Mouse (Mus musculus) kidney, embryonic 14.5 days (tissue): Measurements from ENCODE around the gene Hadha. TPM values are rescaled to one million over a fixed set of nuclear protein-coding genes. Genes with fewer than 3 reads are reported as not detected.

Experiments used
- ATAC-seq: fragments of 200-750 bp; cut with Nextera tagmentation; 2 replicates; pipeline ENCODE4 v1.8.0; 2017; ENCODE audit warnings: moderate number of reproducible peaks, mild to moderate bottlenecking, moderate TSS enrichment, moderate library complexity; ENCODE audit not compliant: low FRiP score, low TSS enrichment
- H3K27ac ChIP-seq: fragments of 300-500 bp; sonication (generic); 2 replicates; pipeline ENCODE4 v1.5.1; 2014; ENCODE audit warnings: low read depth, mild to moderate bottlenecking, low read length, moderate library complexity, mixed read lengths
- H3K27me3 ChIP-seq: fragments of 300-500 bp; sonication (generic); 2 replicates; pipeline ENCODE4 v1.6.1; 2014; ENCODE audit warnings: mild to moderate bottlenecking, low read length; ENCODE audit not compliant: control insufficient read depth, insufficient read depth
- H3K36me3 ChIP-seq: fragments of 300-500 bp; sonication (generic); 2 replicates; pipeline ENCODE4 v1.6.1; 2014; ENCODE audit warnings: low read length, mixed read lengths; ENCODE audit not compliant: control insufficient read depth, insufficient read depth
- H3K4me1 ChIP-seq: fragments of 300-500 bp; sonication (generic); 2 replicates; pipeline ENCODE4 v1.6.1; 2014; ENCODE audit warnings: low read length, mixed read lengths; ENCODE audit not compliant: control insufficient read depth, insufficient read depth
- H3K4me2 ChIP-seq: fragments of 300-500 bp; sonication (generic); replicated peaks from 2 replicates; pipeline ENCODE4 v1.6.1; 2014; ENCODE audit warnings: low read depth, mild to moderate bottlenecking, low read length
- H3K4me3 ChIP-seq: fragments of 300-500 bp; sonication (generic); 2 replicates; pipeline ENCODE4 v1.5.1; 2014; ENCODE audit warnings: mild to moderate bottlenecking, low read length
- H3K9ac ChIP-seq: fragments of 300-500 bp; sonication (generic); 2 replicates; pipeline ENCODE4 v1.6.1; 2014; ENCODE audit warnings: low read depth, mild to moderate bottlenecking, low read length, moderate library complexity
- H3K9me3 ChIP-seq: fragments of 300-500 bp; sonication (generic); 2 replicates; pipeline ENCODE4 v1.6.1; 2016; ENCODE audit warnings: low read length; ENCODE audit not compliant: control insufficient read depth
- WGBS: fragments of 180-500 bp; shearing (Covaris S2); extraction: QIAGEN DNeasy Blood & Tissue Kit; methylation state at CpG from one replicate; pipeline ENCODE4 v1.1.7; 2014; 5-methylcytosine and 5-hydroxymethylcytosine counted together
- polyA plus RNA-seq: library from polyadenylated mRNA; unstranded; fragments of >200 nt; fragmentation: Nextera tagmentation; extraction: Ambion mirVana; gene quantifications from 2 replicates; pipeline ENCODE4 v1.2.1, GENCODE M21; 2014

Gene Hadha
- polyA plus RNA-seq, 1 experiment from 2014 or later = 119 TPM

GRCm38 (mm10) chr5:30138193-30138592 is 16.8 kb downstream of the Hadha start:
- ATAC-seq = no peak
- WGBS = 89% methylated on average over 4 of the region's 4 CpGs
- Histone ChIP-seq H3K9me3 (no peaks in the 10 kb centered on the region), H3K27ac (no peak overlapping the region), H3K4me3 (no peak overlapping the region), H3K9ac (no peak overlapping the region), H3K36me3 (peaks cover 85% of the 10 kb centered on the region), H3K4me1 (no peaks in the 10 kb centered on the region), H3K27me3 (no peaks in the 10 kb centered on the region), H3K4me2 (no peak overlapping the region)

GRCm38 (mm10) chr5:30137271-30137670 is 17.7 kb downstream of the Hadha start:
- no peak overlapping the region for H3K4me3 ChIP-seq
- no peak overlapping the region for H3K9ac ChIP-seq
- 94% methylated on average over 9 of the region's 9 CpGs for WGBS
- no peaks in the 10 kb centered on the region for H3K4me1 ChIP-seq
- peaks cover 83% of the 10 kb centered on the region for H3K36me3 ChIP-seq
- H3K27ac ChIP-seq = no peak overlapping the region
- H3K9me3 ChIP-seq = no peaks in the 10 kb centered on the region
- H3K4me2 ChIP-seq = no peak overlapping the region
- no peak for ATAC-seq
- no peaks in the 10 kb centered on the region for H3K27me3 ChIP-seq

DNA sequence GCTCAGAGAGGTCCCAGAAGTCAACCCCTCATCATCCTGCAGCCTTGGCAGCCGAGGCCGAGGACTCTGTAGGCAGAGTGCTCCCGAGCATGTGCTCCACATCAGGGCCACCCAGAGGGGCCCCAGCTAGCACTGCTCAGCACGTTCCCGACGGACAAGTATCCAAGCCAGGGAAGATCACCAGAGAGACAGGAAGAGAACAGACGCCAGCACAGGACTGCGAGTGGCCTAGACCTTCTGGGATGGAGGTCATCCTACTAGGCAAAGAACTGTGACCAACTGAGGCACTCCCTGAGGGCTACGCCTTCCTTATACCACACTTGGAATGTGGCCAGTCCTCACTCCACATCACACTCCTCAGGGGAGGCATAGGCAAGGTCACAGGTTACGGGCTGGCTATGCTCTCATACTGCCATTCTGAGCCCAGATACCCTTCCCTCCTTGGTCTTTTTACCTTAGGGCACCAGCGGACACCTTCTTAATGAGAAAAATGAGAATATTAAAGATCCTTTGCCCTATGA is 19.2 kb downstream of the Hadha start:
- no peak overlapping the region for H3K27ac ChIP-seq
- H3K4me2 ChIP-seq = no peak overlapping the region
- H3K36me3 ChIP-seq = peaks cover 81% of the 10 kb centered on the region
- H3K9me3 ChIP-seq = no peaks in the 10 kb centered on the region
- H3K27me3 ChIP-seq = no peaks in the 10 kb centered on the region
- H3K4me3 ChIP-seq = no peak overlapping the region
- ATAC-seq = no peak
- no peak overlapping the region for H3K9ac ChIP-seq
- no peaks in the 10 kb centered on the region for H3K4me1 ChIP-seq
- 93% methylated on average over 11 of the region's 11 CpGs for WGBS

DNA sequence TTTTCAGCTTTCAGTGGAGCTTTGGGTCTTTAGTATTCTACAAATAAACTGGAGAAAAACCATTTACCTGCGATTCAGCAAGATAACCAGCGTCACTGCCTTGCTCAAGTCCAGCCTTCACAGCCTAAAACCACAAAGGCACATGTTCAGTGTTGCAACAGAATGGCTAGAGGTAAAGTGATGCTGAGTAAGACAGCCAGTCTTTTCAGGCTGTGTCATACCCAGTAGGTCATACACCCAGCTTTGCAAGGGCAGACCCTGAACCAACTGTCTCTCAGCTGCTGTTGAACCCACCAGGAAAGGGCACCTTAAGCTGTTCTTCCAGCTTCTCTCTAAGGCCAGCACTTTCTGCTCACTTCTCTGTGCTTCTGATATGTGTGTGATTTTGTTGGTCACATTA is 22.8 kb downstream of the Hadha start:
- Histone ChIP-seq H3K36me3 (peaks cover 81% of the 10 kb centered on the region), H3K4me3 (no peak overlapping the region), H3K9me3 (no peaks in the 10 kb centered on the region), H3K27me3 (no peaks in the 10 kb centered on the region), H3K9ac (no peak overlapping the region), H3K27ac (no peak overlapping the region), H3K4me2 (no peak overlapping the region), H3K4me1 (no peaks in the 10 kb centered on the region)
- no peak for ATAC-seq
- 95% methylated on average over 2 of the region's 2 CpGs for WGBS

DNA sequence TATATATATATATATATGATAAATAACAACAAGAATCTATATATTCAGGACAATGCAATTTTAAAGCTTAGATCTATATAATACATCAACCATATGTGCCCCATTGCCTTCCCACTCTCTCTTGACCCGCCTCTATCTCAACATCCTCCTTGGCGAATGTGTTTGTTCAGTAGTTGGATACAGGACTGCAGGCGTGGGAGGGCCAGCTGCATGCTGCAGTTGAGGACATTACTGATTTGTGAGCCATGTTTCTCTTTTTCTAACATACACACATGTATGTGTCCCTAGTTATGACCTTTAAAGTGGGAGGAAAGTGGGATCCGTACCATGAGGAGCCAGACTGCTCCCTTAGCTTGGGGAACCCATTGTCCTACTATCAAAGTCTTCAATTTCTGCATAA is 23.7 kb downstream of the Hadha start:
- Histone ChIP-seq H3K27me3 (no peaks in the 10 kb centered on the region), H3K4me2 (no peak overlapping the region), H3K27ac (no peak overlapping the region), H3K9ac (no peak overlapping the region), H3K4me1 (no peaks in the 10 kb centered on the region), H3K9me3 (no peaks in the 10 kb centered on the region), H3K36me3 (peaks cover 86% of the 10 kb centered on the region), H3K4me3 (no peak overlapping the region)
- ATAC-seq = no peak
- WGBS = 45% methylated on average over 4 of the region's 4 CpGs

GRCm38 (mm10) chr5:30128680-30129079 is 26.3 kb downstream of the Hadha start:
- Histone ChIP-seq H3K4me2 (no peak overlapping the region), H3K27me3 (no peaks in the 10 kb centered on the region), H3K4me1 (no peaks in the 10 kb centered on the region), H3K9ac (no peak overlapping the region), H3K9me3 (no peaks in the 10 kb centered on the region), H3K36me3 (peaks cover 88% of the 10 kb centered on the region), H3K27ac (no peak overlapping the region), H3K4me3 (no peak overlapping the region)
- ATAC-seq = no peak
- 96% methylated on average over 6 of the region's 6 CpGs for WGBS

GRCm38 (mm10) chr5:30127921-30128597 is 26.9 kb downstream of the Hadha start:
- peaks cover 87% of the 10 kb centered on the region for H3K36me3 ChIP-seq

DNA sequence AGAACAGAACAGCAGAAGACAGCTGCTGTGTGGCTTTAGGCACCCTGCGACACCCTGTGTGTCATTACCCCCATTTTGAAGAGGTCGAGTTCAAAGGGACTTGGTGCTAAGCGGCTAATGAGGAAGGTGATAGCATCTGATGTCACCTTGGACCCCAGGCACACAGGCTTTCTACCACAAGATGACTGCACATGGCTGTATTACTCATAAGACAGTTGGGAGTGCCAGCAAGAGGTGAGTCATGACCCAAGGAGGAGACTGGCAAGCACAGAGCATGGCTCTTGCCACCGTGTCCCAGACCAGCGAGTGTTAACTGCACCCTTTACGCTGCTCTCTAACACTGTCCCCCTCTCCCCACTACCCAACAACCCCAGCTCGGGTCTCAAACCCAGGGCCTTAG is 28.2 kb downstream of the Hadha start:
- no peak overlapping the region for H3K27ac ChIP-seq
- no peaks in the 10 kb centered on the region for H3K4me1 ChIP-seq
- ATAC-seq = no peak
- peaks cover 90% of the 10 kb centered on the region for H3K36me3 ChIP-seq
- no peak overlapping the region for H3K9ac ChIP-seq
- H3K27me3 ChIP-seq = no peaks in the 10 kb centered on the region
- H3K4me2 ChIP-seq = no peak overlapping the region
- no peak overlapping the region for H3K4me3 ChIP-seq
- no peaks in the 10 kb centered on the region for H3K9me3 ChIP-seq
- 85% methylated on average over 7 of the region's 7 CpGs for WGBS

More at GRCm38 (mm10) chr5:30127921-30128597, 26.9 kb downstream of the Hadha start:
- H3K27me3 ChIP-seq = no peaks in the 10 kb centered on the region
- no peak overlapping the region for H3K9ac ChIP-seq
- WGBS = 94% methylated on average over 13 of the region's 13 CpGs
- H3K9me3 ChIP-seq = no peaks in the 10 kb centered on the region
- H3K4me2 ChIP-seq = no peak overlapping the region
- ATAC-seq = no peak
- no peak overlapping the region for H3K4me3 ChIP-seq
- no peak overlapping the region for H3K27ac ChIP-seq
- H3K4me1 ChIP-seq = no peaks in the 10 kb centered on the region

DNA sequence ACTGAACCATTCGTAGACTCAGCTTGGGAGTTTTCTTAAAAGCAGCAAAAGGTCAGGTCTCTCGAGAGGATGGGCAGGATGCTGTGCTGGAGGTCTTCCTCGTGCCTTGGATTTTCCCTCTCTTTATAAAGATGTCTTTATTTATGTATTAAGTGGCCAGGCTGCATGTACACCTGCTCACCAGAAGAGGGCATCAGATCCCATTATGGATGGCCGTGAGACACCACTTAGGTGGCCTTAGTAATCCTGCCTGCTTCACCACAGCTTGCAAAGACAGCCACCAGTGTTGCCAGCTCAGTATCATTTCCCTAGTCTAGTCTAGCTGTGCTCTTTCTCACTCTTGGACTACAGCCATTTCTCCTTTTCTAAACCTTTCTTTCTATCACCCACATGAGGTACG is 29.4 kb downstream of the Hadha start:
- WGBS = 56% methylated on average over 5 of the region's 5 CpGs
- no peaks in the 10 kb centered on the region for H3K4me1 ChIP-seq
- no peak for ATAC-seq

More for the DNA sequence above, 29.4 kb downstream of the Hadha start:
- Histone ChIP-seq H3K4me3 (no peak overlapping the region), H3K9ac (no peak overlapping the region), H3K36me3 (peaks cover 95% of the 10 kb centered on the region), H3K9me3 (no peaks in the 10 kb centered on the region), H3K27me3 (no peaks in the 10 kb centered on the region), H3K27ac (no peak overlapping the region), H3K4me2 (no peak overlapping the region)
